Mouse (Mus musculus) midbrain, embryonic 10.5 days (tissue): ENCODE data around the gene Parp4. TPM values are rescaled to one million over a fixed set of nuclear protein-coding genes. Genes with fewer than 3 reads are reported as not detected.

Experiments used
- DNase-seq: peaks from one replicate; pipeline ENCODE4 v3.0.0-alpha.2; 2017; ENCODE audit warnings: low spot score
- H3K27ac ChIP-seq: fragments of 300-500 bp; sonication (generic); replicated peaks from 2 replicates; pipeline ENCODE4 v1.5.1; 2016; ENCODE audit warnings: mild to moderate bottlenecking
- H3K27me3 ChIP-seq: fragments of 300-500 bp; sonication (generic); 2 replicates; pipeline ENCODE4 v1.6.1; 2016; ENCODE audit warnings: low read depth, mild to moderate bottlenecking; ENCODE audit not compliant: poor library complexity, severe bottlenecking
- H3K36me3 ChIP-seq: fragments of 300-500 bp; sonication (generic); 2 replicates; pipeline ENCODE4 v1.6.1; 2016; ENCODE audit warnings: mild to moderate bottlenecking, moderate library complexity
- H3K4me1 ChIP-seq: fragments of 300-500 bp; sonication (generic); 2 replicates; pipeline ENCODE4 v1.6.1; 2016
- H3K4me3 ChIP-seq: fragments of 300-500 bp; sonication (generic); 2 replicates; pipeline ENCODE4 v1.5.1; 2016; ENCODE audit warnings: mild to moderate bottlenecking, moderate library complexity
- H3K9me3 ChIP-seq: fragments of 300-500 bp; sonication (generic); replicated peaks from 2 replicates; pipeline ENCODE4 v1.6.1; 2016; ENCODE audit warnings: mild to moderate bottlenecking
- WGBS: fragments of 180-500 bp; shearing (Covaris S2); methylation state at CpG from one replicate; pipeline ENCODE4 v1.1.7; 2016; 5-methylcytosine and 5-hydroxymethylcytosine counted together
- polyA plus RNA-seq: library from polyadenylated mRNA; unstranded; fragments of >200 nt; fragmentation: Nextera tagmentation; extraction: Ambion mirVana; gene quantifications from 2 replicates; pipeline ENCODE4 v1.2.1, GENCODE M21; 2016

Gene Parp4
- polyA plus RNA-seq, 1 experiment from 2014 or later = 1.6 TPM

DNA sequence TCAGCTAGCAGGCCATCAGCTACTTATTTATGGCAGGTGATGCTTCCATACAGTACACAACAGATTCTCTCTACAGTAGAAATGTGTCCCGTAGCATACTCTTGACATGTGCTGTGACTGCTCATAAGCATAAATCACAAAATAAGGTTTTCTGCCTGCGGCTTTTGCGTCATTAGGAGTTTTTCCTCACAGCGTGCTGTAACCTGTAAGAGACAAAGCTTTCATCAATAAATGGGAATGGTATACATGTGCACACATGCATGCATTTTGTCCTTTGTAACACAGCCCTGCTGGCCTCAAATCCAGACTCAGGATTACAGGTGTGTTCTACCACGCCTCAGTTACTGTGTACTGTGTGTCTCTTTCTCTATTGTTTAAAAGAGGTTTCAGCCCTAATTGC, 122.4 kb downstream of the Parp4 start:
- DNase-seq = no peak
- Histone ChIP-seq H3K27ac (no peak overlapping the region), H3K4me3 (no peak overlapping the region), H3K4me1 (no peaks in the 10 kb centered on the region), H3K36me3 (peaks cover 84% of the 10 kb centered on the region), H3K27me3 (no peaks in the 10 kb centered on the region), H3K9me3 (no peaks in the 10 kb centered on the region)
- 95% methylated on average over 5 of the region's 5 CpGs for WGBS

DNA sequence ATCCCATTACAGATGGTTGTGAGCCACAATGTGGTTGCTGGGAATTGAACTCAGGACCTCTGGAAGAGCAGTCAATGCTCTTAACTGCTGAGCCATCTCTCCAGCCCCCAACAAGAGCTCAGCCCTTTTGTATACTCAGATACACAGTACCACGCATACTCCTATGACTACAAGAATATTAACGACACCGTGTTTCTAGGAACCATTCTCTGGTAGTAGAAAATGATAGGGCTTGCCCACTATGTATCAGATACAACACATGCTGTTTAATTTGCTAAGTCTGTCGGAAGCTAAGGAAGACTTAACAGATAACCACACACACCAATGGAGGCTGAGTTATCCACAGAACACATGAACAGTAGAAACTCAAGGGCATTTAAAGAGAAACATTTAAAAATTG, 127.2 kb downstream of the Parp4 start:
- Histone ChIP-seq H3K27ac (no peak overlapping the region), H3K4me1 (no peaks in the 10 kb centered on the region), H3K36me3 (peaks cover 43% of the 10 kb centered on the region), H3K9me3 (no peaks in the 10 kb centered on the region), H3K4me3 (no peak overlapping the region), H3K27me3 (no peaks in the 10 kb centered on the region)
- WGBS = 96% methylated on average over 4 of the region's 4 CpGs
- no peak for DNase-seq

DNA sequence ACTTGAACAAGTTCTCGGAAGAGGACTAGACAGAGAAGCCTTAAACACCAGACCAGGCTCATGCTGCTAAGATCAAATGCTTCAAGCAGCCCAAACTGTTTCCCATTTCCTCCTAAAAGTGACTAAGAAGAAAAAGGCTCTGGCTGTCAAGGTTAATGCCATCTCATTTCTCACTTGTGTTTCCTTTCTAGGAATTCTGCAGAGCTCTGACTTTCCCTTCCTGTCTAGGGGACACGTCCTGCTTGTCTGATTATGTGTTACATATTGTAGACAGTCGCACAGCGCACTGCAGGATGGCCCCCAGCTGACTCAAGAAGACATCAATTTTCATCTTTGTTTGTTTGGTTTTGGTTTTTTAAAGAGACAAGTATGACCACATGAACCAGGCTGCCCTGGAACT, 130.3 kb downstream of the Parp4 start:
- Histone ChIP-seq H3K36me3 (peaks cover 21% of the 10 kb centered on the region), H3K4me1 (no peaks in the 10 kb centered on the region), H3K4me3 (no peak overlapping the region), H3K9me3 (no peaks in the 10 kb centered on the region), H3K27me3 (no peaks in the 10 kb centered on the region), H3K27ac (no peak overlapping the region)
- no peak for DNase-seq
- 88% methylated on average over 4 of the region's 4 CpGs for WGBS

Other genes with a start within 250 kb of the Parp4 start
- not detected in 2 replicates for gene Atp12a, start 210.6 kb upstream of the Parp4 start, polyA plus RNA-seq
- 1.9 and 2.1 TPM in 2 replicates for gene Rnf17, start 173.0 kb upstream of the Parp4 start, polyA plus RNA-seq
- gene Cenpj, start 194 bp upstream of the Parp4 start, polyA plus RNA-seq = 23.5 and 24.3 TPM in 2 replicates
- gene Mphosph8, start 92.6 kb downstream of the Parp4 start, polyA plus RNA-seq = 40.6 and 43.4 TPM in 2 replicates
- 43.1 and 44.5 TPM in 2 replicates for gene Pspc1, start 202.7 kb downstream of the Parp4 start, polyA plus RNA-seq
- 24.8 and 26.6 TPM in 2 replicates for gene Zmym5, start 236.1 kb downstream of the Parp4 start, polyA plus RNA-seq